Mouse (Mus musculus) CH12.LX (cell line): ENCODE data around the gene Mrpl39. TPM values are rescaled to one million over a fixed set of nuclear protein-coding genes. Genes with fewer than 3 reads are reported as not detected.

Experiments used
- DNase-seq: peaks from one replicate; pipeline ENCODE4 v3.0.0-alpha.2; 2013; ENCODE audit errors: extremely low read depth
- H3K27ac ChIP-seq: 2 replicates; pipeline ENCODE4 v1.5.1; 2012; ENCODE audit warnings: low read depth, mild to moderate bottlenecking, control low read depth, moderate library complexity; ENCODE audit not compliant: insufficient read depth
- H3K27me3 ChIP-seq: replicated peaks from 2 replicates; pipeline ENCODE3; 2012; ENCODE audit warnings: inconsistent platforms
- H3K36me3 ChIP-seq, 2 experiments: replicated peaks in 1 of 2; 2 replicates each; pipeline versions ENCODE3 to v1.6.1; 2012; ENCODE audit warnings: inconsistent platforms in 1 of 2, low read length in 1 of 2, mild to moderate bottlenecking in 1 of 2, mixed read lengths in 1 of 2, moderate library complexity in 1 of 2; ENCODE audit not compliant: control insufficient read depth in 1 of 2, insufficient read depth in 1 of 2
- H3K4me1 ChIP-seq, 2 experiments: 2 replicates each; pipeline ENCODE4 v1.6.1; 2012; ENCODE audit warnings: inconsistent platforms in 1 of 2, moderate library complexity in 1 of 2; ENCODE audit not compliant: insufficient read depth in 2 of 2, control insufficient read depth in 1 of 2
- H3K4me2 ChIP-seq: 2 replicates; pipeline ENCODE4 v1.6.1; 2012; ENCODE audit warnings: low read depth, mild to moderate bottlenecking, control low read depth; ENCODE audit not compliant: poor library complexity, insufficient read depth, severe bottlenecking
- H3K4me3 ChIP-seq, 3 experiments: fragments of 150-350 bp in 1 of 3; sonication (generic) in 1 of 3; replicated peaks in 1 of 3; 2 replicates each; pipeline versions ENCODE3 to v1.5.1; 2011 to 2012; ENCODE audit warnings: low read depth in 2 of 3, low read length in 2 of 3, mild to moderate bottlenecking in 2 of 3, moderate library complexity in 2 of 3, control low read depth in 1 of 3, improper control_type of control experiment in 1 of 3, inconsistent platforms in 1 of 3, mixed read lengths in 1 of 3; ENCODE audit not compliant: poor library complexity in 1 of 3
- H3K79me2 ChIP-seq: replicated peaks from 2 replicates; pipeline ENCODE4 v1.6.1; 2012; ENCODE audit warnings: mild to moderate bottlenecking, moderate library complexity; ENCODE audit not compliant: control insufficient read depth, poor library complexity, insufficient read depth, severe bottlenecking; ENCODE audit errors: extremely low read depth
- H3K9ac ChIP-seq: 2 replicates; pipeline ENCODE4 v1.6.1; 2012; ENCODE audit warnings: low read depth, mild to moderate bottlenecking, control low read depth, moderate library complexity; ENCODE audit not compliant: insufficient read depth
- H3K9me3 ChIP-seq: replicated peaks from 2 replicates; pipeline ENCODE3; 2012; ENCODE audit warnings: low read length, inconsistent platforms, mixed read lengths
- IRF4 ChIP-seq: IDR thresholded peaks from 2 replicates; pipeline ENCODE4 v1.6.1; 2014; ENCODE audit warnings: low read depth, mild to moderate bottlenecking, inconsistent platforms, low read length, improper control_type of control experiment
- KAT2A ChIP-seq: IDR thresholded peaks from 2 replicates; pipeline ENCODE4 v1.6.1; 2012; ENCODE audit warnings: low read length, improper control_type of control experiment, inconsistent platforms; ENCODE audit not compliant: insufficient replicate concordance
- NRF1 ChIP-seq: IDR thresholded peaks from 2 replicates; pipeline ENCODE4 v1.6.1; 2014; ENCODE audit warnings: low read depth, mild to moderate bottlenecking, inconsistent platforms, low read length, improper control_type of control experiment, moderate library complexity
- PAX5 ChIP-seq: IDR thresholded peaks from 2 replicates; pipeline ENCODE4 v1.6.1; 2012; ENCODE audit warnings: low read length, inconsistent platforms, mixed read lengths
- POLR2A ChIP-seq: IDR thresholded peaks from 2 replicates; pipeline ENCODE4 v1.6.1; 2011; ENCODE audit warnings: low read depth, mild to moderate bottlenecking, improper control_type of control experiment, low read length
- POLR2AphosphoS2 ChIP-seq: IDR thresholded peaks from 2 replicates; pipeline ENCODE4 v1.6.1; 2011; ENCODE audit warnings: low read depth, low read length, improper control_type of control experiment
- TBP ChIP-seq: conservative IDR thresholded peaks from 2 replicates; pipeline ENCODE4 v1.6.1; 2011; ENCODE audit warnings: low read depth, low read length, improper control_type of control experiment
- TCF12 ChIP-seq: IDR thresholded peaks from 2 replicates; pipeline ENCODE4 v1.6.1; 2014; ENCODE audit warnings: low read depth, mild to moderate bottlenecking, inconsistent platforms, low read length, improper control_type of control experiment
- UBTF ChIP-seq: IDR thresholded peaks from 2 replicates; pipeline ENCODE4 v1.6.1; 2012; ENCODE audit warnings: low read depth, mild to moderate bottlenecking, inconsistent platforms, low read length, improper control_type of control experiment, moderate library complexity
- ZNF384 ChIP-seq: IDR thresholded peaks from 2 replicates; pipeline ENCODE4 v1.6.1; 2012; ENCODE audit warnings: low read depth, low read length, improper control_type of control experiment, inconsistent platforms
- dilution Hi-C: fragments of 300-500 bp; cut with MboI; formaldehyde crosslinking; loops from 2 replicates; pipeline ENCODE4 v1.14.3; 2020; ENCODE audit warnings: low sequenced_read_pairs; ENCODE audit not compliant: extremely low pct_unique_long_range_greater_than_20kb, extremely low pct_ligation_motif_present
- in situ Hi-C: fragments of 300-500 bp; cut with MboI; formaldehyde crosslinking; loops from 3 replicates; pipeline ENCODE4 v1.14.3; 2019; ENCODE audit warnings: low sequenced_read_pairs, low pct_ligation_motif_present, low pct_unique_long_range_greater_than_20kb, mixed read lengths
- polyA plus RNA-seq: library from polyadenylated mRNA; unstranded; fragments of >175 nt; gene quantifications from 2 replicates; pipeline ENCODE4 v1.2.1, GENCODE M21; 2012; ENCODE audit warnings: low read depth; ENCODE audit not compliant: insufficient read length
- total RNA-seq, 2 experiments: library from RNA; depleted of rRNA; stranded (reverse); fragments of 300-350 nt in 1 of 2; fragments of >200 nt in 1 of 2; gene quantifications; 2 replicates each; pipeline ENCODE4 v1.2.3; 2012 to 2014

Gene Mrpl39
- total and polyA plus RNA-seq, 3 experiments = 102 to 123 (median 110) TPM

GRCm38 (mm10) chr16:84713156-84713555 lies 22.4 kb downstream of the Mrpl39 start (continued):
- TF ChIP-seq IRF4 (no peak), POLR2A (peak; percentile 54)

- no peak for TF ChIP-seq PAX5
- no peak for TF ChIP-seq NRF1
- peak; percentile 80 for TF ChIP-seq POLR2A
- TF ChIP-seq POLR2AphosphoS2 = no peak
- TF ChIP-seq TCF12 = no peak
- TF ChIP-seq KAT2A = no peak
- no peak for TF ChIP-seq ZNF384
- TF ChIP-seq TBP = peak; percentile 64; the same call in 1 of the 2 replicates
- Histone ChIP-seq H3K9me3 (no peaks in the 10 kb centered on the region), H3K36me3 (peaks cover 40 to 64% of the 10 kb centered on the region in 2 experiments), H3K4me2 (peak overlapping the region; percentile 96), H3K4me3 (peak overlapping the region; percentile 53 to 91 (median 82)), H3K27ac (peak overlapping the region; percentile 79), H3K79me2 (peaks cover 80% of the 10 kb centered on the region), H3K4me1 (peaks cover 2 to 43% of the 10 kb centered on the region in 2 experiments; a peak in 3 of 4 replicates), H3K27me3 (no peaks in the 10 kb centered on the region), H3K9ac (peak overlapping the region; percentile 99)
- dilution Hi-C loops (no loop called here), in situ Hi-C loops (loop anchor here (5.0 kb wide), 2 partner anchors 101 to 126 kb away; no protein-coding TSS in a partner anchor)
- peak; percentile 80 for DNase-seq
Measured at GRCm38 (mm10) chr16:84708649-84709048, 26.9 kb downstream of the Mrpl39 start.

- TF ChIP-seq UBTF = 0 out of 2 replicates have a peak, but pooled peaks have one; percentile 79
- TF ChIP-seq TCF12 = no peak
- peak; percentile 82 for TF ChIP-seq POLR2A
- TF ChIP-seq TBP = peak; percentile 97
- Histone ChIP-seq H3K4me2 (peak overlapping the region; percentile 79), H3K27ac (peak overlapping the region; percentile 71), H3K79me2 (peaks cover 84% of the 10 kb centered on the region), H3K9ac (peak overlapping the region; percentile 99), H3K27me3 (no peaks in the 10 kb centered on the region), H3K4me1 (peaks cover 2 to 36% of the 10 kb centered on the region in 2 experiments; a peak in 3 of 4 replicates), H3K36me3 (peaks cover 40 to 61% of the 10 kb centered on the region in 2 experiments), H3K4me3 (peak overlapping the region; percentile 59 to 91 (median 82)), H3K9me3 (no peaks in the 10 kb centered on the region)
- in situ Hi-C loops (loop anchor here (5.0 kb wide), 2 partner anchors 101 to 126 kb away; no protein-coding TSS in a partner anchor), dilution Hi-C loops (no loop called here)
- DNase-seq = peak; percentile 83
Measured at GRCm38 (mm10) chr16:84707802-84708201, 27.7 kb downstream of the Mrpl39 start.
